1 mouse cellular context compared by ENCODE assay signal in the genomic region with DNA sequence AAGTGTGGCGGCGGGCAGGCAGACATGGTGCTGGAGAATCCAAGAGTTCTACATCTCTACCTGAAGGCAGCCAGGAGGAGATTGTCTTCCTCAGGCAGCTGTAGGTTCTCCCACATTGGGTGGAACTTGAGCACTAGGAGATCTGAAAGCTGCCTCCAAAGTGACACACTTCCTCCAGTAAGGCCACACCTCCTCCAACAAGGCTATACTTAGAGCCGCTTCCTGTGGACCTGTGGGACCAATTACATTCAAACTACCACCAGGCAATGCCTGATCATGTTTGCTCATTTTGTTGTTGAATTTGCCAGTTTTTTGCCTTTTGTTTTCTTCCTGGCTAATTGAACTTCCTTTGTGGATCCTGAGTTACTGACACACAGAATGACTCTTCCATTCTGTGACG.
TF ChIP-seq lines count a peak whose summit lies in the region.

No protein-coding gene starts in this region.

TF ChIP-seq in CH12.LX, 34 proteins besides CTCF, POLR2A, EP300 and RAD21 (continued from another document):
- TF ChIP-seq ZKSCAN1 (IDR thresholded peaks at IDR 0.05; ENCODE audit: borderline replicate concordance, low read depth, low read length) (no peak), USF1 (IDR thresholded peaks at IDR 0.05; ENCODE audit: low read depth, low read length) (no peak), USF2 (conservative IDR thresholded peaks at IDR 0.05; ENCODE audit: low read depth, low read length) (no peak), UBTF (IDR thresholded peaks at IDR 0.05; ENCODE audit: low read depth, low read length) (no peak), ELF1 (IDR thresholded peaks at IDR 0.05; ENCODE audit: low read depth, low read length) (peak; percentile 69), E2F4 (IDR thresholded peaks at IDR 0.05; ENCODE audit: insufficient replicate concordance, low read depth, low read length) (no peak), NELFE (IDR thresholded peaks at IDR 0.05; ENCODE audit: low read depth, low read length) (peak; percentile 70), JUN (IDR thresholded peaks at IDR 0.05; ENCODE audit: insufficient read depth, low read depth, low read length) (no peak; the same call in 1 of the 2 replicates), MAZ (IDR thresholded peaks at IDR 0.05; ENCODE audit: low read depth, low read length) (0 out of 2 replicates have a peak, but pooled peaks have one; percentile 58), SIN3A (IDR thresholded peaks at IDR 0.05; ENCODE audit: low read length) (peak; percentile 79), MYC (IDR thresholded peaks at IDR 0.05; ENCODE audit: low read depth, low read length) (no peak), ZNF384 (IDR thresholded peaks at IDR 0.05; ENCODE audit: low read depth, low read length) (no peak; the same call in 1 of the 2 replicates), TCF12 (IDR thresholded peaks at IDR 0.05; ENCODE audit: low read depth, low read length) (peak; percentile 63), BHLHE40 (IDR thresholded peaks at IDR 0.05; ENCODE audit: low read depth, low read length) (peak; percentile 30; the same call in 1 of the 2 replicates), CHD2 (IDR thresholded peaks at IDR 0.05; ENCODE audit: low read length) (no peak), SMC3 (IDR thresholded peaks at IDR 0.05; ENCODE audit: low read depth, low read length) (no peak), TBP (conservative IDR thresholded peaks at IDR 0.05; ENCODE audit: low read depth, low read length) (peak; percentile 89), ETS1 (conservative IDR thresholded peaks at IDR 0.05; ENCODE audit: low read depth, low read length) (peak; percentile 58), ZMIZ1 (IDR thresholded peaks at IDR 0.05; ENCODE audit: low read depth, low read length) (0 out of 2 replicates have a peak, but pooled peaks have one; percentile 32)
